Mouse (Mus musculus) intestine, embryonic 14.5 days (tissue): ENCODE results near the gene Hoxa2. TPM values are rescaled to one million over a fixed set of nuclear protein-coding genes. Genes with fewer than 3 reads are reported as not detected.

Experiments
- ATAC-seq: fragments of 200-750 bp; cut with Nextera tagmentation; replicated peaks from 2 replicates; pipeline ENCODE4 v1.8.0; 2017; ENCODE audit warnings: low read depth, moderate number of reproducible peaks, moderate TSS enrichment, moderate library complexity; ENCODE audit not compliant: low FRiP score, low TSS enrichment
- DNase-seq: peaks from one replicate; pipeline ENCODE4 v3.0.0-alpha.2; 2018; ENCODE audit warnings: low spot score
- H3K27ac ChIP-seq: fragments of 300-500 bp; sonication (generic); 2 replicates; pipeline ENCODE4 v1.5.1; 2014; ENCODE audit warnings: low read depth, mild to moderate bottlenecking, control low read depth
- H3K27me3 ChIP-seq: fragments of 300-500 bp; sonication (generic); replicated peaks from 2 replicates; pipeline ENCODE4 v1.6.1; 2014; ENCODE audit warnings: low read length, control low read depth; ENCODE audit not compliant: control insufficient read depth, insufficient read depth
- H3K36me3 ChIP-seq: fragments of 300-500 bp; sonication (generic); 2 replicates; pipeline ENCODE4 v1.6.1; 2014; ENCODE audit warnings: low read length, control low read depth; ENCODE audit not compliant: control insufficient read depth, insufficient read depth
- H3K4me1 ChIP-seq: fragments of 300-500 bp; sonication (generic); replicated peaks from 2 replicates; pipeline ENCODE4 v1.6.1; 2014; ENCODE audit warnings: low read length, control low read depth, mixed read lengths; ENCODE audit not compliant: control insufficient read depth, insufficient read depth
- H3K4me2 ChIP-seq: fragments of 300-500 bp; sonication (generic); 2 replicates; pipeline ENCODE4 v1.6.1; 2014; ENCODE audit warnings: low read length
- H3K4me3 ChIP-seq: fragments of 300-500 bp; sonication (generic); 2 replicates; pipeline ENCODE4 v1.5.1; 2014; ENCODE audit warnings: low read depth, low read length, control low read depth, mixed read lengths
- H3K9ac ChIP-seq: fragments of 300-500 bp; sonication (generic); 2 replicates; pipeline ENCODE4 v1.6.1; 2014; ENCODE audit warnings: mild to moderate bottlenecking, low read length
- H3K9me3 ChIP-seq: fragments of 300-500 bp; sonication (generic); 2 replicates; pipeline ENCODE4 v1.6.1; 2016; ENCODE audit warnings: low read length, control low read depth; ENCODE audit not compliant: control insufficient read depth
- WGBS: fragments of 180-500 bp; shearing (Covaris S2); extraction: QIAGEN DNeasy Blood & Tissue Kit; methylation state at CpG from one replicate; pipeline ENCODE4 v1.1.7; 2014; 5-methylcytosine and 5-hydroxymethylcytosine counted together
- polyA plus RNA-seq: library from polyadenylated mRNA; unstranded; fragments of >200 nt; fragmentation: Nextera tagmentation; extraction: Ambion mirVana; gene quantifications from 2 replicates; pipeline ENCODE4 v1.2.1, GENCODE M21; 2014

Gene Hoxa2
- polyA plus RNA-seq, 1 experiment from 2014 or later: 10.8 TPM

GRCm38 (mm10) chr6:52166431-52167077, 1.9 kb upstream of the Hoxa2 start:
- H3K4me2 ChIP-seq: peak overlapping the region; percentile 70
- peak overlapping the region; percentile 95 for H3K27ac ChIP-seq
- ATAC-seq (no peak), DNase-seq (peak; percentile 71)
- WGBS: 33% methylated on average over 4 of the region's 4 CpGs
- peaks cover 4% of the 10 kb centered on the region; the same call in 1 of the 2 replicates for H3K36me3 ChIP-seq
- H3K27me3 ChIP-seq: 0 out of 2 replicates have a peak, but pooled peaks cover 8% of the 10 kb centered on the region
- peaks cover 44% of the 10 kb centered on the region for H3K4me1 ChIP-seq
- no peaks in the 10 kb centered on the region for H3K9me3 ChIP-seq
- peak overlapping the region; percentile 87 for H3K9ac ChIP-seq
- H3K4me3 ChIP-seq: peak overlapping the region; percentile 59

GRCm38 (mm10) chr6:52165441-52166370, 1.1 kb upstream of the Hoxa2 start:
- Histone ChIP-seq H3K36me3 (peaks cover 4% of the 10 kb centered on the region; the same call in 1 of the 2 replicates), H3K4me3 (peak overlapping the region; percentile 59), H3K4me2 (peak overlapping the region; percentile 70), H3K9me3 (no peaks in the 10 kb centered on the region), H3K27me3 (0 out of 2 replicates have a peak, but pooled peaks cover 8% of the 10 kb centered on the region), H3K9ac (peak overlapping the region; percentile 87), H3K4me1 (peaks cover 38% of the 10 kb centered on the region), H3K27ac (peak overlapping the region; percentile 95)
- ATAC-seq: no peak
- peak; percentile 80 for DNase-seq
- 15% methylated on average over 28 of the region's 28 CpGs for WGBS

- Histone ChIP-seq H3K4me1 (peaks cover 44% of the 10 kb centered on the region), H3K9me3 (no peaks in the 10 kb centered on the region), H3K4me3 (peak overlapping the region; percentile 59), H3K27ac (peak overlapping the region; percentile 95), H3K27me3 (0 out of 2 replicates have a peak, but pooled peaks cover 8% of the 10 kb centered on the region), H3K4me2 (peak overlapping the region; percentile 70), H3K36me3 (peaks cover 4% of the 10 kb centered on the region; the same call in 1 of the 2 replicates), H3K9ac (peak overlapping the region; percentile 87)
- peak; percentile 83 for DNase-seq
- 0 out of 2 replicates have a peak, but pooled peaks have one; percentile 9 for ATAC-seq
- WGBS: 4% methylated on average over 39 of the region's 39 CpGs
Observed at GRCm38 (mm10) chr6:52164051-52164625, 493 bp downstream of the Hoxa2 start.

- Histone ChIP-seq H3K36me3 (peaks cover 4% of the 10 kb centered on the region; the same call in 1 of the 2 replicates), H3K9ac (peak overlapping the region; percentile 87), H3K27me3 (0 out of 2 replicates have a peak, but pooled peaks cover 8% of the 10 kb centered on the region), H3K4me3 (peak overlapping the region; percentile 59), H3K9me3 (no peaks in the 10 kb centered on the region), H3K27ac (peak overlapping the region; percentile 95), H3K4me1 (peaks cover 43% of the 10 kb centered on the region), H3K4me2 (peak overlapping the region; percentile 70)
- DNase-seq (peak; percentile 84), ATAC-seq (0 out of 2 replicates have a peak, but pooled peaks have one; percentile 7)
- 24% methylated on average over 17 of the region's 17 CpGs for WGBS
Observed at GRCm38 (mm10) chr6:52163366-52164031, 1.1 kb downstream of the Hoxa2 start.

- no peaks in the 10 kb centered on the region for H3K9me3 ChIP-seq
- peak overlapping the region; percentile 59 for H3K4me3 ChIP-seq
- 31% methylated on average over 14 of the region's 14 CpGs for WGBS
- peak overlapping the region; percentile 95 for H3K27ac ChIP-seq
- H3K4me2 ChIP-seq: peak overlapping the region; percentile 70
- peaks cover 38% of the 10 kb centered on the region for H3K4me1 ChIP-seq
- H3K27me3 ChIP-seq: 0 out of 2 replicates have a peak, but pooled peaks cover 3% of the 10 kb centered on the region
- H3K36me3 ChIP-seq: peaks cover 4% of the 10 kb centered on the region; the same call in 1 of the 2 replicates
- ATAC-seq (no peak), DNase-seq (peak; percentile 68)
- peak overlapping the region; percentile 87 for H3K9ac ChIP-seq
Observed at GRCm38 (mm10) chr6:52162611-52163365, 1.8 kb downstream of the Hoxa2 start.

- Histone ChIP-seq H3K27ac (peak overlapping the region; percentile 28), H3K4me2 (peak overlapping the region; percentile 70), H3K27me3 (peaks cover 9% of the 10 kb centered on the region), H3K9ac (peak overlapping the region; percentile 87), H3K9me3 (no peaks in the 10 kb centered on the region), H3K4me3 (peak overlapping the region; percentile 59), H3K4me1 (peaks cover 42% of the 10 kb centered on the region), H3K36me3 (peaks cover 4% of the 10 kb centered on the region; the same call in 1 of the 2 replicates)
- DNase-seq (peak; percentile 69), ATAC-seq (no peak)
- WGBS: 17% methylated on average over 1 of the region's 1 CpGs
Observed at GRCm38 (mm10) chr6:52162093-52162380, 2.6 kb downstream of the Hoxa2 start.

GRCm38 (mm10) chr6:52161336-52162092, 3.1 kb downstream of the Hoxa2 start:
- WGBS: 14% methylated on average over 8 of the region's 8 CpGs
- H3K27me3 ChIP-seq: peaks cover 13% of the 10 kb centered on the region
- H3K9ac ChIP-seq: peak overlapping the region; percentile 87
- H3K4me3 ChIP-seq: peak overlapping the region; percentile 59
- ATAC-seq (no peak), DNase-seq (peak; percentile 16)
- peak overlapping the region; percentile 93 for H3K27ac ChIP-seq
- peaks cover 4% of the 10 kb centered on the region; the same call in 1 of the 2 replicates for H3K36me3 ChIP-seq
- H3K4me1 ChIP-seq: peaks cover 44% of the 10 kb centered on the region
- peak overlapping the region; percentile 70 for H3K4me2 ChIP-seq
- H3K9me3 ChIP-seq: no peaks in the 10 kb centered on the region
